Mouse (Mus musculus) cerebellum, postnatal 25 days (tissue): ENCODE results near the gene Nutm2.
"Not testable (repeated sequence)": the region's sequence is repeated elsewhere in the genome, so short reads cannot be mapped to it uniquely, and the experiment has no call there.

Experiments used
- DNase-seq, 2 experiments: peaks; one replicate each; pipeline ENCODE4 v3.0.0; 2021; ENCODE audit warnings: mixed read lengths in 2 of 2

The Nutm2 gene

DNA sequence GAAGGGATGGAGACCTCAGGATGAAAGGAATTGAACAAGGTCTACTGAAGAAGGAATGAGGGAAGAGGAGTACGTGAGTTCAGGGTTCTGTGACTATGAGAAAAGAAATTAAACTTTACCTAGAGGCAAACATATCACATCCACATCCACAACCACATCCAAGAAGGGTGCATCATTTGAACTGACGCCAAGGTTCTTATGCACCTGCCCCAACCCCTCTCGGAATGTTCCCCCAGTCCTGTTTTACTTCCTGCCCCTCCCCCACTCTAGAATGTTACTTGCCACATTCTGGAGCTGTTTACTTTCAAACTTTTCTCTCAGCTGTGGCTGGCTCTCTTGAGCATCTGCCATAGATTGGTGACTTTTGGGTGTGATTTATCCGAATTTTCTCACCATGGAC lies at the start of gene Nutm2:
Nutm2 (plus strand) TSS at position 301 of the 400 bp plus-strand sequence.
- DNase-seq = no peak

DNA sequence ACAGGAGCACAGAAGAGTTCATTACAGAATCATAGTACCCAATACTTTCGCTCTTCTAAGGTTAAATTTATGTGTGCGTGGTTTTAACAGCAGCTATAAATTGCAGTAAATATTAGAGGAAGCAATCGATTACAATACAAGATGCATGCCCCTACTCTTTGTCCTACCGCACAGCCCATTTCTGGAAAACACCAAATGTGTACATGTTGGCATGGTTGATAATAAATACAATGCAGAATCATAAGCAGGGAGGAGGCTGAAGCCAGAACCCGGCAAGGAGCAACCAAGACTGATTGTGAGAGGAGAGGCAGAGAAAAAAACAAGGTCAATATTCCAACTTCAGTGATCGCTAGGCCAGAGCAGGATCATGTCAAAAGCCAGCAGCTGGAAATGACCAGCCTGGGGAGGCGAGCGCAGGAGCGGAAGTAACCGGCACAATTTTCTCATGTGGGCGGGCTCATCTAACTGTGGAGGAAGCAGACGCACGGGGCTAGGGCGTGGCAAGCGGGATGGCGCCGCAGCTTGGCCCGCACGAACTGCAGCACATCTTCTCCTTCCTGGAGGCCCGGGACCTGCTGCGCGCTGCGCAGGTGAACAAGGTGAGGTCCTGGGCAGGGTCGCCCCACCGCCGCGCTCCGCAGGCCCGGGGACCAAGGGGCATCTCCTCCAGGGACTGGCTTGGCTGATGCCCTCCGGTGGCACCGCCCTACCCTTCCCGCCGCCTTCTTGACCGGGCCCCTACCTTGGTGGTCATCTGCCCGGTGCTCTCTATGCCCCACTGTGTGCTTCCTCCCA lies 49.5 kb upstream of the Nutm2 start, which contains the start of gene Fbxw17:
Fbxw17 (plus strand) TSS at position 476 of the 795 bp plus-strand sequence.
- DNase-seq = peak; percentile 83 to 84

DNA sequence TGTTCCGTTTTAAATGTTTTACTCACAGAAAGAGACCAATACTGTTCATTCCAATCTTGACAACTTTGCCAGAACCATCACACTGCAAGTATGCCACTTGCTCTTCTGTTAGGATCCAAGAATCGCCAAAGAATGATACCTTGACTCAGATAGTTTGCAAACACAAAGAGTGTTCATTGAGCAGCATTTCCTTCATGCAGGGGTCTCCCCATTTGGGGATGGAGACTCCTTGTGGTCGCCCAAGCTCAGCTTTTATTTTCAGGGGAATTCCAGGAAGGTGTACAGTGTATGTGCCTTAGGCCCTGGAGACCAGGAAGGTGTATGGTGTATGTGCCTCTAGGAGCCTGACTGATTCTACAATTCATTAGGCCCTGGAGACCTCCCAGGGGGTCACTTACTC lies 48.7 kb upstream of the Nutm2 start:
- DNase-seq = no peak

DNA sequence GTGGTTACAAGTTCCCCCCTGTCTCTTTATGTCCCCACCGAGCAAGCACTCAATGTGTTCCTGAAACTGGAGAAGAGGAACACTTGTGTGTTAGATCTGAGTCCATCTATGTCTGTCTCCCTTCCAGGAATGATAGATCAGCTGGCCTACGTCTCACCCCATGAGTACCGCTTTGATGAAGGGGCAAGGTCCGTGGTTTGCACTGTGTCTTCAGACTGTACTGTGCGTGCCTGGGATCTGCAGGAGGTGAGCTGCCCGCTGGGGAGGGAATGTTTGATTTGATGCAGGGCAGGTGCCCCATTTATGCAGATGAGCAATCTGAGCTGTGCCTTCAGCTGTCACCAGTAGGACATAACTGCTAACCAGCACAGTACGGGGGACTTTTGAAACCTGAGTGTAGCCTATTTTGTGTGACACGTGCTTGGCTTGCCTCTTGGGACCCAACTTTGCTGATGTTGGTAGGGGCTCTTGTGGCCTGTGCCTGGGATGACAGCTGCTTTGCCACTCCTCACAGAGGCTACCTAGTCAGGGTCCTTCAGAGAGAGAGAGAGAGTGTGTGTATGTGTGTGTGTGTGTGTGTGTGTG lies 43.4 kb upstream of the Nutm2 start:
- no peak for DNase-seq

DNA sequence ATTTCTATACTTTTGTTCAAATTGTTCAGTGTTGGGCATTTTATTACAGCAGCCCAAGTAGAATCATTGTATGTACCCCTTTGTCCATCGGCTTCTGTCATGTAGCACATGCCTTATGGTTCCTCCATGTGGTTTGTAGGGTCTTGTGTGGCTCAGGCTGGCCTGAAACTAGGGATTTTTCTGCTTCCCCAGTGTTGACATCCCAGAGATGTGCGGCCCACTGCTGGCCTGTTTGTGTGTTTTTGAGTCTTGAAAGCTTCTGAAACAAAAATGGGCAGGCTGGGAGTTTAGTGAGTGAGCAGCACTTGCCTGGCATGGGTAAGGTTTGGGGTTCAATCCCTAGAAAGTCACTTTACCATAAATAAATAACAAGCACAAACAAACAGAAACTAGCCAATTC lies 42.6 kb upstream of the Nutm2 start:
- DNase-seq = no peak

DNA sequence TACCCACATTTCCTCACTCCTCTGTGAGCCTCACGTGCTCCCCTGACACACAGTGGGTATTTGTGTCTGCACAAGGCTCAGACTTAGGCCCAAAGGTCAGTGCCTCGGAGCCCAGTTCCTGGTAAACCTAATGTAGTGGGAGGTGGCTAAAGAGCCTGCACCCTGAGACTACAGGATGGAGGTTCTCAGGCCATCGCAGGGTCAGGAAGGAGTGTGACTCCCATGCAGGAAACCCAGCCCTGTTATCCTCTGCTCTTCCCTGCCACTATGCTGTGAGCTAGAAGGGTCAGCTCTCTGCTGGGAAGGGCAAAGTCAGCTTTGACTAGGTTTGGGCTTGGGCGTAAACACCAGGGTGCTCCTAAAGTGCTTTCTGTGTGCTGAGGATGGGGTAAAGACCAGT lies 40.4 kb upstream of the Nutm2 start:
- no peak for DNase-seq

DNA sequence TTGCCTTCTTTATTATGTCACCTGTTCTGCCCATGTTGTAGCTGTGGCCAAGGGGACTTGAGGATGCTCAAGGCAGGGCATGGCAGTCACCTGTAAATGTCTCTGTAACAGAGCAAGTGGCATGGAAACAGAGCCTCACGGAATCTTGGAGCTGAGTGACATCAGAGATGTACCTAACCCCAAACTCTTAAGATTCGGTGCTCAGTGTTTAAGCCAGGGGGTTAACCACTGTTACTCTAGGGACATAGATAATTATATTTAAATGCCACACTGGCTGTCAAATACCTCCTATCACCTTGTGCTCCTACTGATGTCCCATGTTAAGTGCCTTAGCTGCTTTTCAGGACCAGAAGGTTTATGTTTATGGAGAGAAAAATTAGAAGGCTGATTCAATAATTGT lies 23.3 kb upstream of the Nutm2 start, which contains the start of gene Gm47429:
Gm47429 (minus strand) TSS at position 101 of the 400 bp plus-strand sequence.
- no peak for DNase-seq

DNA sequence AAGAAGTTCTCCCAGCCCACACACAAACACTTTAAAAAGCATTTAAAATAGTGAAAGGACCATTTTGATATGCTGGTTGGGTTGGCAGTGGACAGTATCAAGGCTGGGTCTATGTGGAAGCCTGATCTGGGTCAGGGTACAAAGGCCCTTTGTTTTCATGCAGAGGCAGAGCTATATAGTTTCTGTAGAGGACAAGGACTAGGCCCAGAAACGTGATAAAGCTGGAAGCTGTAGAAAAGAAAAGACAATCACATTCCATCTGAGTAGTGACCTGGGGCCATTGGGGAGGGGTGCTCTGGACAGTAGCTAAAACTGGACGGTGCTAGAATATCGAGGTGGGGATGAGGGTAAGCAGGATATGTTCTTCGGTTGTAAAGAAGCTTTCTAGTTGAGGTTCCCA lies 21.8 kb upstream of the Nutm2 start:
- no peak for DNase-seq

DNA sequence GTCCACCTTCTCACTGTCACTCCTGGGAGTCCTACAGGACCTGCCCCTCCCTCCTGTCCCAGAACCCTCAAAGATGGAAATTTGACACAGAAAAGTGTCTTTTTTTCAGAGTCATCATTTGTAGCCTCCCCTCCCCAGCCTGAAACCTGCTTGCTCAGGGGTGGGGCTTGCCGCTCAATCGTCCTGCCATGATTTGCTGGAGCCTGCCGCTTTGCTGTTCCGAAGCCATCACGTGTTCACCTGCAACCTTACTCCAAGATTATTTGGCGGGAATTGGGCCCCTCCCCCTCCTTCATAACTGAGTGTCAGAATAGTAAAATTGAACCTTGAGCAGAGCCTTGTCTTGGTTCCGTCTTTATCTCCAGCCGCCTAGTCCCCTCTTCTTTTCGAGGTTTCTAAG lies 14.8 kb upstream of the Nutm2 start:
- not testable (repeated sequence) for DNase-seq

DNA sequence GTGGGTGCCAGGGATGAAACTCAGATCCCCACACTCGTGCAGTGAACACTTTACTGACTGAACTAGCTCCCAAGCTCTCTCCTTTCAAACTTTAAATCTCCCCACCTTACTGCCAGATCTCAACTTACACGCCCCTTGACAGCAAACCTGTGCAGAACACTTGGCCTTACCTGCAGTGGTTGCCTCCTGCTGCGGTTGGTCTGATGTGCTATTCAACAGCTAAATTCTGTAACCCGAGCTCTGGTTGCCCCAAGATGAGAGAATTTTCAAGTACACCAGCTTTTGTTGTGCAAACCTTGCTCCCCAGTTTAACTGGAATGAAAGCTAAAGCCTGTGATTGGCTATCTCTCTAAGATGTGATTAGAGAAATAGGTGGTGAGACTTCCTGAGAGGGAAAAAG lies 13.7 kb upstream of the Nutm2 start:
- DNase-seq = no peak

DNA sequence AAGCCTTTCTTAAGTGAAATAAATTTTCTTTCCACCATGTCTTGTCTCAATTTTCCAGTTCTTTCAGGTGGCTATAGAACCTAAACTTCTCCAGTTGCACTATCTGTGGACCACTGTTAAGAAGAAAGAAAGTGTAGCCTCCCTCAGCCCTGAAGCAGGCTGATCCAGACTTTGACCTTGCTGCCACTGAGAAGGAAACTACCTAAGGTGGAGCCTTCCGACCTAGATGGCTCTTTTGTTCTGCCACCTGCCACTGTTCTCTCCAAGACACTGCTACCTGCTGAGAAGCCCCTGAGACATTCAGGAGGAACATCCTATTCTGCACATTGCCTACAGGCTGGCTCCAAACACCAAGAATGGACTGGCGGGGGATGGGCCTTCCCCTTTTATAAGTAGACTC lies 6.7 kb upstream of the Nutm2 start:
- DNase-seq = not testable (repeated sequence)

DNA sequence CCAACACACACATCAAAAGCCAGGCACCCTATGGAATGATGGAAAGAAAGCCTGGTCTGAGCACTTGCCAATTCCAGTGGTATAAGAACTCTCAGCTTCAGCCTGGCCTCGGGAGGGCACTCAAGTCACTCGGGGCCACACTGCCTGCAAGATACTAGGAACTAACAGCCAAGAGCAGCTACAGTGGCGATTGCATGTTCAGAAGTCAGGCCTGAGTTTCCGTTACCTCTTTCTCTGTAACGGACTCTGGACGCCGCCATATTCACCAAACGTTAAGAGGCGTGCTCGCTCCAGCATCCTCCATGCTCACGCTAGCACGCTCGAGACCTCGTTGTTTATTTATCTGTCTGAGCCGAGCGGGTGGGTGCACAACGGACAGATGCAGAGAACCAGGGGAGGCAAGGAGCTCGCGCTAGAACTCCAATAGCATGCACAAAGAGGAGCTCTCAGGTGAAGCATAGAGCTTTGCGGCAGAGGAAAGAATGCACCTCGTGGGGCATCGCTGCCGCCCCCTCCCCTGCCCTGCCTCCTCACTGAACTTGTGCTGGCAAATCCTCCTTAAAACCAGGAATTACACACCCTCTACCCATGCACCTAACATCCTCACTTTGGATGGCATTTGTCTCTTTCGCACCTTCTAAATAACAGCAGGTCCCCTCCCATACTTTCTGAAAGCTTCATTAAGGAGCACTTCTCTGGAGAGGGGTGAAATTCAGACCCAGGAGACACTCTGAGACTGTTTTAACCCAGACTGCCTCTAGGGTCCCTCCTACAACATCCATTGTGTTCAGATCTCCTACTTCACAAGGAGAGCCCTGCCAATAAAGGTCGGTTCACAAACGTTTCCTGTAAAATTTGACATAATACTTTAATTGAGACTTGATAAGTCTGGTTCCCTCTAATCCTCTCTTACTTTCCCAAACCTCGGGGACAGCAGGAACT lies 2.2 kb upstream of the Nutm2 start:
- no peak for DNase-seq

DNA sequence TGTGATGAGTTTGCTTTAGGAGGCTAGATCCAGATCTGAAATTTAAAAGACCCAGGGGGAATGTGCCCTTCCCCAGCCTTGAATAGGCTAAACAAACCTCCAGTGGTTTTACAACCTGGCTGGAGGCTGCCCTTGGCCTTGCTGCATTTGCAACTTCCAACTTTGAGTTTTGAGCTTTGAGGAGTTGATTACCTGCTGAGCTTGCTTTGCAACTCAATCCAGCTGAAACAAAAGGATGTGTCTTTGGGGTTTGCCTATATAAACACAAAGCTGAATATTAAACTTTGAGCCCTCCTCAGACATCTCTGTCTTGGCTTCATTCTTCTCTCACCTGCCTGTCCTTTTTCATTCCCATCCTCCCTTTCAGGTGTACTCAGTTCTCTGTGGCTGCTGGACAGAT lies 21.4 kb downstream of the Nutm2 start:
- DNase-seq = not testable (repeated sequence)

DNA sequence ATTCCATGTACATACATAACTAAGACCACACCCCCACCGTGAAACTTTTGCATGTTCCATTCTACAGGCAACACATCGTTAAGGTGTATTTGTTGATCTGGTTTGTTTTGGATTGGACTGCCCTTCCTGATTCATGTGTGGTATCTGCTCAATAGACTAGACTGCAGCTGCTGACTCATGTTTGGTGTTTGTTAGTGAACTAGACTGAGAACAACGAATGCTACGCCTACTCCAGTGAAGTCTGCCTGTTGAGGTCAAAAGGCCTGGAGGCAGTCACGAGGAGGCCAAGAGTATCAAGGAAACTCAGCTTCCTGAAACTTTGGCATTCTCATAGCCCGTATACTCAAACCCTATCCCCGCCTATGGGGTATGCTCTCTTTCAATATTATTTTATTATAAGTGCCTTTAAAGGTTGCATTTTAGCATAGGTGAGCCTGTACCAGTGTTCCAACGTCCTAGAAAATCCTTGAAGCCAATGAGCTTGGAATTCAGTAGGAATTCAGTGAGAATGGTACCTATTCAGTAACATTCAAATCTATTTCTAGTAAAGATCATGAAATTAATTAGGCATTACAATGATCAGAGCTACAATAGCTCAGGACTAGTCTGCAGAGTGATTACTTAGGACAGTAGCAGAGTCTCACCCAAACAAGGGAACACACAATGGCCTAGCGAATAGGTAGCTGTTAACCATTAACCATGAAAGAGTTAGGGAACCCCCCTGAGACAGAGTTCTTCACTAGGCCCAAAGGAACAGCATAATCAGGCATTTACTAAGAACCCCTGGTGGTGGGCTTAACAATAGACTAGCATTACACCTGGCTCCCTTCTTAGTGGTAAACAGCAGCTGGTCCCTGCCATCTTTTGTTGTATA lies 43.6 kb downstream of the Nutm2 start:
- not testable (repeated sequence) for DNase-seq
